Comparison of ENCODE assay signal across 24 mouse cellular contexts in genomic region chr15:88083911-88084310, GRCm38 (mm10).
DNase-seq lines count a peak whose midpoint lies in the region; ATAC-seq and TF ChIP-seq lines count a peak whose summit lies in the region.
"Had no signal": no experiment of that assay in that cellular context is flagged by ENCODE, and none has a peak within 500 bp of the region (broad histone marks: within the 10 kb centered on the region; RNA-seq: fewer than 3 reads in every experiment).

No protein-coding gene starts in this region.

- intact Hi-C loops in left cerebral cortex, adult 2 months (cut with DNase I) = no loop called here

- 39% methylated on average over 5 of the region's 5 CpGs for WGBS in lung, embryonic 16.5 days

- no peak for TF ChIP-seq CTCF in left cerebral cortex, adult 2 months (IDR thresholded peaks at IDR 0.05)

- H3K9ac ChIP-seq in lung, embryonic 16.5 days (ENCODE audit: low read length) = no peak overlapping the region
- H3K9ac ChIP-seq: embryonic facial prominence, embryonic 15.5 days; heart, embryonic 15.5 days; hindbrain, embryonic 14.5 days had no signal

- no peaks in the 10 kb centered on the region for H3K4me1 ChIP-seq in lung, embryonic 16.5 days (replicated peaks; ENCODE audit: control insufficient read depth, insufficient read depth, low read length)
- H3K4me1 ChIP-seq: embryonic facial prominence, embryonic 15.5 days; heart, embryonic 15.5 days had no signal

- peak; percentile 16 to 22 for DNase-seq in cerebellum, postnatal 10 days
- DNase-seq in cerebellum, adult 8-10 months = no peak
- peak; percentile 14 for DNase-seq in lung, postnatal 25 days (ENCODE audit: low spot score)
- peak; percentile 53 for DNase-seq in retina, postnatal 1 day
- DNase-seq in left cerebral cortex, adult 2 months (ENCODE audit: extremely low spot score in 1 of 2, low spot score in 2 of 2) = no peak
- DNase-seq: adrenal gland, adult 2 months; adrenal gland, postnatal 25 days; B cell, adult 2 months; cerebellum, adult 18-20 months; embryo, embryonic 11 days; gastrocnemius, adult 2 months; heart, adult 2 months had no signal

- no peak overlapping the region for H3K4me2 ChIP-seq in lung, embryonic 16.5 days (ENCODE audit: low read depth, low read length)
- H3K4me2 ChIP-seq: embryonic facial prominence, embryonic 15.5 days; heart, embryonic 11.5 days; heart, embryonic 15.5 days; hindbrain, embryonic 14.5 days had no signal

- H3K36me3 ChIP-seq in lung, embryonic 16.5 days (ENCODE audit: control insufficient read depth, insufficient read depth, low read length) = no peaks in the 10 kb centered on the region
- H3K36me3 ChIP-seq: embryonic facial prominence, embryonic 15.5 days; forebrain, embryonic 10.5 days; G1E; heart, embryonic 15.5 days; hindbrain, embryonic 10.5 days had no signal

- H3K27me3 ChIP-seq in lung, embryonic 16.5 days (ENCODE audit: control insufficient read depth, insufficient read depth, low read depth, low read length) = no peaks in the 10 kb centered on the region
- H3K27me3 ChIP-seq: embryonic facial prominence, embryonic 15.5 days; heart, embryonic 15.5 days had no signal

- H3K9me3 ChIP-seq in lung, embryonic 16.5 days (ENCODE audit: control insufficient read depth, low read length) = no peaks in the 10 kb centered on the region
- H3K9me3 ChIP-seq: embryonic facial prominence, embryonic 15.5 days; forebrain, embryonic 10.5 days; heart, embryonic 15.5 days; hindbrain, embryonic 10.5 days had no signal

- H3K27ac ChIP-seq in lung, embryonic 16.5 days (ENCODE audit: low read length) = no peak overlapping the region; the same call in 1 of the 2 replicates
- no peak overlapping the region for H3K27ac ChIP-seq in left cerebral cortex, adult 2 months
- H3K27ac ChIP-seq: embryonic facial prominence, embryonic 15.5 days; forebrain, embryonic 10.5 days; gastrocnemius, adult 2 months; heart, adult 2 months; heart, embryonic 15.5 days; hindbrain, embryonic 10.5 days; hindbrain, embryonic 14.5 days had no signal

- H3K4me3 ChIP-seq in lung, embryonic 16.5 days (ENCODE audit: low read length) = no peak overlapping the region
- H3K4me3 ChIP-seq in left cerebral cortex, adult 2 months = no peak overlapping the region
- H3K4me3 ChIP-seq: embryonic facial prominence, embryonic 15.5 days; erythroblast, embryonic 14.5 days; forebrain, embryonic 10.5 days; gastrocnemius, adult 2 months; heart, adult 2 months; heart, embryonic 15.5 days; hindbrain, embryonic 10.5 days had no signal

- ATAC-seq in lung, embryonic 16.5 days (ENCODE audit: low read depth) = peak; percentile 51; the same call in 1 of the 2 replicates
- ATAC-seq in activated CD4-positive, CD25-positive, alpha-beta regulatory T cell, adult 4 months = no peak
- ATAC-seq: CD4-positive, CD25-positive, alpha-beta regulatory T cell, adult 4 months; forebrain, embryonic 14.5 days had no signal

Comparison
In these comparisons a context has a peak if more than half of its experiments do, and no peak if none do; other contexts are left out.
1. DNase-seq: peak in cerebellum, postnatal 10 days (2 of 2), lung, postnatal 25 days (single experiment) and retina, postnatal 1 day (single experiment); none in cerebellum, adult 8-10 months (single experiment) and left cerebral cortex, adult 2 months (0 of 2).